25 mouse cellular contexts compared by ENCODE assay signal in genomic region chr8:101590639-101591038, GRCm38 (mm10).
DNase-seq lines count a peak whose midpoint lies in the region; ATAC-seq and TF ChIP-seq lines count a peak whose summit lies in the region.
"Had no signal": no experiment of that assay in that cellular context is flagged by ENCODE, and none has a peak within 500 bp of the region (broad histone marks: within the 10 kb centered on the region; RNA-seq: fewer than 3 reads in every experiment).

No protein-coding gene starts in this region.

- TF ChIP-seq CTCF in brain, embryonic 14.5 days (IDR thresholded peaks at IDR 0.05; ENCODE audit: borderline replicate concordance, extremely low read depth, insufficient read depth, insufficient read length) = no peak

- DNase-seq in forebrain, embryonic 11.5 days (ENCODE audit: low spot score) = no peak
- DNase-seq in brain, embryonic 14.5 days (ENCODE audit: low read depth) = peak; percentile 75
- DNase-seq in thymus, postnatal 10 days (ENCODE audit: low spot score in 2 of 2) = no peak
- DNase-seq in embryo, embryonic 11 days = no peak
- DNase-seq: adrenal gland, adult 8-10 months; adrenal gland, postnatal 25 days; cerebellum, adult 11 months; cerebellum, adult 2 months; cerebellum, adult 9-11 months; cerebellum, postnatal 36 days; gastrocnemius, postnatal 36 days; heart, adult 2 months; heart, postnatal 14 days; heart, postnatal 4 days; kidney, adult 18-20 months had no signal

- no peaks in the 10 kb centered on the region for H3K36me3 ChIP-seq in forebrain, embryonic 15.5 days
- H3K36me3 ChIP-seq in forebrain, embryonic 11.5 days (ENCODE audit: control insufficient read depth, insufficient read depth, low read length) = no peaks in the 10 kb centered on the region
- no peaks in the 10 kb centered on the region for H3K36me3 ChIP-seq in forebrain, embryonic 16.5 days (ENCODE audit: control insufficient read depth, insufficient read depth)
- H3K36me3 ChIP-seq: heart, embryonic 10.5 days; heart, embryonic 13.5 days had no signal

- no peak overlapping the region for H3K9ac ChIP-seq in forebrain, embryonic 15.5 days (replicated peaks)
- no peak overlapping the region for H3K9ac ChIP-seq in forebrain, embryonic 11.5 days (ENCODE audit: low read length)
- no peak overlapping the region for H3K9ac ChIP-seq in forebrain, embryonic 16.5 days (replicated peaks; ENCODE audit: low read depth, low read length)
- H3K9ac ChIP-seq: heart, embryonic 13.5 days; hindbrain, embryonic 14.5 days had no signal

- TF ChIP-seq POLR2A in brain, embryonic 14.5 days (IDR thresholded peaks at IDR 0.05; ENCODE audit: borderline replicate concordance, extremely low read depth, insufficient read depth, insufficient read length, poor library complexity, severe bottlenecking) = no peak

- H3K27ac ChIP-seq in forebrain, embryonic 15.5 days (replicated peaks) = peak overlapping the region; percentile 79
- H3K27ac ChIP-seq in forebrain, embryonic 11.5 days (ENCODE audit: low read depth, low read length) = no peak overlapping the region
- no peak overlapping the region for H3K27ac ChIP-seq in forebrain, embryonic 16.5 days (ENCODE audit: low read length)
- H3K27ac ChIP-seq: heart, adult 2 months; heart, embryonic 10.5 days; heart, embryonic 13.5 days; hindbrain, embryonic 14.5 days; hindbrain, postnatal 0 days had no signal

- H3K27me3 ChIP-seq in forebrain, embryonic 15.5 days = no peaks in the 10 kb centered on the region
- no peaks in the 10 kb centered on the region for H3K27me3 ChIP-seq in forebrain, embryonic 11.5 days (ENCODE audit: control insufficient read depth, insufficient read depth, low read length)
- no peaks in the 10 kb centered on the region for H3K27me3 ChIP-seq in forebrain, embryonic 16.5 days (replicated peaks; ENCODE audit: control insufficient read depth, insufficient read depth, low read length)
- H3K27me3 ChIP-seq: heart, embryonic 13.5 days had no signal

- no peaks in the 10 kb centered on the region for H3K9me3 ChIP-seq in forebrain, embryonic 15.5 days
- H3K9me3 ChIP-seq in forebrain, embryonic 11.5 days (ENCODE audit: control insufficient read depth, low read length) = no peaks in the 10 kb centered on the region
- no peaks in the 10 kb centered on the region for H3K9me3 ChIP-seq in forebrain, embryonic 16.5 days (ENCODE audit: control insufficient read depth, low read length)
- H3K9me3 ChIP-seq: heart, embryonic 10.5 days; heart, embryonic 13.5 days had no signal

- H3K4me1 ChIP-seq in forebrain, embryonic 15.5 days = peaks cover 11% of the 10 kb centered on the region
- H3K4me1 ChIP-seq in forebrain, embryonic 11.5 days (replicated peaks; ENCODE audit: control insufficient read depth, insufficient read depth, low read length) = no peaks in the 10 kb centered on the region
- H3K4me1 ChIP-seq in forebrain, embryonic 16.5 days (replicated peaks; ENCODE audit: control insufficient read depth, insufficient read depth, low read length) = peaks cover 5% of the 10 kb centered on the region; the same call in 1 of the 2 replicates
- H3K4me1 ChIP-seq: heart, embryonic 10.5 days; heart, embryonic 13.5 days had no signal

- no peak overlapping the region for H3K4me3 ChIP-seq in forebrain, embryonic 15.5 days
- no peak overlapping the region for H3K4me3 ChIP-seq in forebrain, embryonic 11.5 days (ENCODE audit: low read depth, low read length)
- no peak overlapping the region for H3K4me3 ChIP-seq in forebrain, embryonic 16.5 days (replicated peaks; ENCODE audit: low read length)
- H3K4me3 ChIP-seq: heart, adult 2 months; heart, embryonic 10.5 days; heart, embryonic 13.5 days had no signal

- 37% methylated on average over 3 of the region's 3 CpGs for WGBS in forebrain, embryonic 15.5 days
- WGBS in forebrain, embryonic 11.5 days = 87% methylated on average over 3 of the region's 3 CpGs
- 25% methylated on average over 3 of the region's 3 CpGs for WGBS in forebrain, embryonic 16.5 days

- H3K4me2 ChIP-seq in forebrain, embryonic 15.5 days (replicated peaks) = no peak overlapping the region
- H3K4me2 ChIP-seq in forebrain, embryonic 11.5 days (ENCODE audit: low read depth, low read length, severe bottlenecking) = no peak overlapping the region
- no peak overlapping the region for H3K4me2 ChIP-seq in forebrain, embryonic 16.5 days (ENCODE audit: low read length)
- H3K4me2 ChIP-seq: heart, embryonic 13.5 days; hindbrain, embryonic 14.5 days had no signal

- peak; percentile 78 for ATAC-seq in forebrain, embryonic 15.5 days (replicated peaks)
- ATAC-seq in forebrain, embryonic 11.5 days (replicated peaks; ENCODE audit: low FRiP score) = no peak
- peak; percentile 88 for ATAC-seq in forebrain, embryonic 16.5 days
- ATAC-seq: activated CD4-positive, CD25-positive, alpha-beta regulatory T cell, adult 4 months; CD4-positive, CD25-positive, alpha-beta regulatory T cell, adult 4 months; hindbrain, postnatal 0 days; inflammation-experienced regulatory T-cells, adult 6 months; intestine, embryonic 16.5 days had no signal
